Mouse (Mus musculus): Measurements from ENCODE around the gene Auts2. TPM values are rescaled to one million over a fixed set of nuclear protein-coding genes. Genes with fewer than 3 reads are reported as not detected.

Gene Auts2
- polyA plus RNA-seq, 1 experiment from 2014 or later: 71.4 TPM

DNA sequence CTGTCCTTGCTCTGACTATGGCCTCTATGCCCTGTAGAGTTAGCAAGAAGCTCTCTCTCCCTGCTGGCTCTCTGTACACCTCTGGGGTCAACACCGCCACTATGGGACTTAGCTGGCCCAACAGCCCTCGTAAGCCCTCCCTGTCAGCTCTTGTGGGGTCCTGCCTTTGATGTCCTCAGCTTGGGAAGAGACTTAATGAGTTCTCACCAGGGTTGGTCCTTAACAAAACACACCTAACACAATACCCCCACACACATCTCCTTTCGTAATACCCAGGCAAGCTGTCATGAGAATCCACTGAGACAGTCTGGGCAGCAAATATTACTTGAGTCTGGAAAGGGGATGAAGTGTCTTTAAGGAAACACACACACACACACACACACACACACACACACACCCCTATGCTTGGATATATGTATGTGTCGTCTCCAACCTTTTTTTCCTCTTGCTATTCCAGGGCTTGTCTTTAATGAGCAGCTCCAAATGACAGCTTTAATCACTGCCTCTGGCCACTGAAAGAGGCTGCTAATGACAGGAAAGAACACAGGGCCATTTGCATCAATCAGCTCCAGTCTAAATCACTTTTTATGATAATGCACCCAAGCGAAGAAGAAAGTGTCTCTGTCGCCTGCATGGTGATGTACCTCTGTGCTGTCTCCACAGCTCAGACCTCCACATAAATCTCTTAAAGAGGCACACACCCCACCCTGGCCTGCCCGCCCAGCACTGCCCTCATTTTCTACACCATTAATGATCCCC lies 941.0 kb downstream of the Auts2 start:
- no peak overlapping the region for H3K4me2 ChIP-seq (ENCODE audit: low read depth, low read length, severe bottlenecking)
- H3K36me3 ChIP-seq (ENCODE audit: control insufficient read depth, insufficient read depth, low read length): no peaks in the 10 kb centered on the region
- no peaks in the 10 kb centered on the region for H3K9me3 ChIP-seq (ENCODE audit: control insufficient read depth, low read length)
- 8% methylated on average over 7 of the region's 7 CpGs for WGBS
- no peak overlapping the region for H3K9ac ChIP-seq (ENCODE audit: low read length)
- ATAC-seq (replicated peaks; ENCODE audit: low FRiP score): peak; percentile 83
- H3K27me3 ChIP-seq (ENCODE audit: control insufficient read depth, insufficient read depth, low read length): peaks cover 14% of the 10 kb centered on the region; the same call in 1 of the 2 replicates
- peaks cover 27% of the 10 kb centered on the region for H3K4me1 ChIP-seq (replicated peaks; ENCODE audit: control insufficient read depth, insufficient read depth, low read length)
- H3K27ac ChIP-seq (ENCODE audit: low read depth, low read length): peak overlapping the region; percentile 68
- no peak overlapping the region for H3K4me3 ChIP-seq (ENCODE audit: low read depth, low read length)
- DNase-seq (ENCODE audit: low spot score): peak; percentile 75

DNA sequence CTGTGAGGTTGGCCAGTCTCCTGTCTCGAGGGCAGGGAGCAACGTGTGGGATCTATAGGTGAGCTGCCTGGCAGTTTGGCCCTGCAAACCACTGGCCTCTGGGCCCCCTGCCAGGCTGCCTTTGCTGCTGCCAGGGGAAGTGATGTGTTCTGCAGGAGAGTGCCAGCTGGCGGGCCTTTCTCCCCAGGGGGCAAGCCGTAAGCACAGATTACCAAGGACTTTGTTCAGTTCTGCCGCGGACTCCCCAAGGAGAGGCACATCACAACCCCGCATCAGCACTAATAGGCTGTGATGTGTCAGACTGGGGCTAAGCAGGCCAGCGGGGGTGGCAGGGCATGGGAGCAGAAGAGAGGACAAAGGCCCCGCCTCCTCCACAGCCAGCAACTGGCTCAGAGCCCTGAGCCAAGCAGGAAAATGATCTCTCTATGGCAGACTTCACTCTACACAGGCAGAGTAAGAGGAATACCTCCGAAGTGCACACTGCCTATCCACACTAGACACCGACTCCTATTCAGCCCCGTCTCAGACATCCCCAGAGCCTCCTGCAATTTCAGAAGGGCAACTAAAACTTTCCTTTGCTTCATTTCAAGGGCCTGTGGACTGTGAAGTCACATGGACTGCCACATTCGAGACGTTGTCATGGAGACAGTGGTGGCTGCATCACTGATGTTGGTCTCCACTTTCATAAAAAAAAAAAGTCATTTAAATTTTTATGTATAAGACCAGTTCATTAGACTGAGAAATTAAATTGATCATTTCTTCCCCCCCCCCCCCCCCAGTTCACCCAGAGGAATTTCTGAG lies 942.6 kb downstream of the Auts2 start:
- 0 out of 2 replicates have a peak overlapping the region, but pooled peaks have one; percentile 47 for H3K27ac ChIP-seq (ENCODE audit: low read depth, low read length)
- H3K9ac ChIP-seq (ENCODE audit: low read length): no peak overlapping the region
- no peak overlapping the region for H3K4me3 ChIP-seq (ENCODE audit: low read depth, low read length)
- H3K27me3 ChIP-seq (ENCODE audit: control insufficient read depth, insufficient read depth, low read length): peaks cover 11% of the 10 kb centered on the region
- no peaks in the 10 kb centered on the region for H3K36me3 ChIP-seq (ENCODE audit: control insufficient read depth, insufficient read depth, low read length)
- no peaks in the 10 kb centered on the region for H3K9me3 ChIP-seq (ENCODE audit: control insufficient read depth, low read length)
- peak overlapping the region; percentile 31 for H3K4me2 ChIP-seq (ENCODE audit: low read depth, low read length, severe bottlenecking)
- ATAC-seq (replicated peaks; ENCODE audit: low FRiP score) (peak; percentile 58), DNase-seq (ENCODE audit: low spot score) (peak; percentile 73)
- 10% methylated on average over 14 of the region's 14 CpGs for WGBS
- peaks cover 40% of the 10 kb centered on the region for H3K4me1 ChIP-seq (replicated peaks; ENCODE audit: control insufficient read depth, insufficient read depth, low read length)

DNA sequence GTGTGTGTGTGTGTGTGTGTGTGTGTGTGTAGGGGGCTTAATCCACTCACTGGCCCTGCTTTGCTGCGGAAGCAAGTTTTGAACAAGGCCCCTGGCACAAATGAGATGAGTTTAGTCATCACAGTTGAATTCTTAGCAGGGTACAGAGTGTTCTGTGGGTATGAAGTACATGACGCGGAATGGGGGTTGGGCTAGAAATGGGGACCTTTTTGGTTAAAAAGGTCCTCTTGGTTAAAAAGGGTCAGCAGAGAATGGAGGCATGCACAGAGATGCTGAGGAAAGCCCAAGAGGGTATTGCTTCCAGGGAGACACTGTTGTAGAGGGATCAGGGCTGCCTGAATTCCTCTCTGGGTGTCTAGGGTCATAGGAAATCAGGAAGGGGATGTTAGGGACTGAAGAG lies 945.6 kb downstream of the Auts2 start:
- WGBS: 46% methylated on average over 3 of the region's 3 CpGs
- H3K9me3 ChIP-seq (ENCODE audit: control insufficient read depth, low read length): no peaks in the 10 kb centered on the region
- no peak overlapping the region for H3K27ac ChIP-seq (ENCODE audit: low read depth, low read length)
- H3K4me1 ChIP-seq (replicated peaks; ENCODE audit: control insufficient read depth, insufficient read depth, low read length): peaks cover 39% of the 10 kb centered on the region
- ATAC-seq (replicated peaks; ENCODE audit: low FRiP score): no peak
- no peak overlapping the region for H3K4me2 ChIP-seq (ENCODE audit: low read depth, low read length, severe bottlenecking)
- H3K4me3 ChIP-seq (ENCODE audit: low read depth, low read length): no peak overlapping the region
- H3K27me3 ChIP-seq (ENCODE audit: control insufficient read depth, insufficient read depth, low read length): peaks cover 10% of the 10 kb centered on the region
- H3K36me3 ChIP-seq (ENCODE audit: control insufficient read depth, insufficient read depth, low read length): no peaks in the 10 kb centered on the region
- DNase-seq (ENCODE audit: low spot score): no peak
- no peak overlapping the region; the same call in 1 of the 2 replicates for H3K9ac ChIP-seq (ENCODE audit: low read length)

DNA sequence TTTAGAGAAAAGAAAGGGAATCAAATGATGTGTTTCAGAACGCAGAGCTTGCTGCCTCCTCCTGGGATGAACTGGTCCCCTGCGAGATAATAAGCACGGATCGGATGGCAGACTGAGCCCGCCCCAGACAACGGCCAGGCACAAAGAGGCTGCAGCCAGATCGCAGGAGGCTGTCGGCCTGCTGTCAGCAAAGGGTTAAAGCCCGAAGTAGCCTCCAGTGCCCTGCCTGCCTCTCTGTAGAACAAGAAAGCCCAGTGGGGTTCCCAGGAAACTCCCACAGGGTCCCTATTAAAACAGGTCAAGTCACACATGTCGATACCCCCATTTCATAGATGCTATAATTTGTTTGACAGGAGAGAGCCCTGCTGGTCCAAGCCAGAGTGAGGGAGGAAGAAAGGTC lies 946.6 kb downstream of the Auts2 start:
- H3K9ac ChIP-seq (ENCODE audit: low read length): no peak overlapping the region
- DNase-seq (ENCODE audit: low spot score): peak; percentile 76
- H3K27me3 ChIP-seq (ENCODE audit: control insufficient read depth, insufficient read depth, low read length): peaks cover 10% of the 10 kb centered on the region
- WGBS: under 1% methylated on average over 10 of the region's 10 CpGs
- H3K9me3 ChIP-seq (ENCODE audit: control insufficient read depth, low read length): no peaks in the 10 kb centered on the region
- ATAC-seq (replicated peaks; ENCODE audit: low FRiP score): peak; percentile 28
- H3K4me2 ChIP-seq (ENCODE audit: low read depth, low read length, severe bottlenecking): peak overlapping the region; percentile 35; the same call in 1 of the 2 replicates
- H3K36me3 ChIP-seq (ENCODE audit: control insufficient read depth, insufficient read depth, low read length): no peaks in the 10 kb centered on the region
- peaks cover 31% of the 10 kb centered on the region for H3K4me1 ChIP-seq (replicated peaks; ENCODE audit: control insufficient read depth, insufficient read depth, low read length)
- peak overlapping the region; percentile 2 for H3K27ac ChIP-seq (ENCODE audit: low read depth, low read length)
- no peak overlapping the region for H3K4me3 ChIP-seq (ENCODE audit: low read depth, low read length)

DNA sequence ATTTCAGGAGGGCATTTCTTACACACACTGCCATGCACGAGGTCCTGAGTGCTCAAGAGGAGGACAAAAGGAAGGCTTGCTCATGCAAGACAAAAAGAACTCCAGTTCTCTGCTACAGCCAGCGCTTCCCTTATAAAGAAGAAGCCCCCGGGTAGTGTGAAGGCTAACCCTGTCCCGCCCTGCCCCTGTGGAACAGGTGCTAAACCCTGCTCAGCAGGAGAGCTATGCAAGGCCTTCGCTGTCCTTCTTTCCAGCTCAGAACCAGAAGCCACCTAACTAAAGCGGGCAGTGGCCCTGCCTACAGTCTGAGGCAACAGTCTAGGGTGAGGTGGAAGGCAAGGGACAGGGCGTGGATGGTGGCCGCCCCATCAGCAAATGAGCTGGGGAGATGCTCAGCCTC lies 947.4 kb downstream of the Auts2 start:
- ATAC-seq (replicated peaks; ENCODE audit: low FRiP score): no peak
- Histone ChIP-seq H3K27me3 (ENCODE audit: control insufficient read depth, insufficient read depth, low read length) (peaks cover 10% of the 10 kb centered on the region), H3K36me3 (ENCODE audit: control insufficient read depth, insufficient read depth, low read length) (no peaks in the 10 kb centered on the region), H3K4me1 (replicated peaks; ENCODE audit: control insufficient read depth, insufficient read depth, low read length) (peaks cover 23% of the 10 kb centered on the region), H3K9ac (ENCODE audit: low read length) (no peak overlapping the region), H3K4me2 (ENCODE audit: low read depth, low read length, severe bottlenecking) (no peak overlapping the region), H3K9me3 (ENCODE audit: control insufficient read depth, low read length) (no peaks in the 10 kb centered on the region), H3K27ac (ENCODE audit: low read depth, low read length) (no peak overlapping the region; the same call in 1 of the 2 replicates), H3K4me3 (ENCODE audit: low read depth, low read length) (no peak overlapping the region)
- WGBS: 7% methylated on average over 8 of the region's 8 CpGs
- DNase-seq (ENCODE audit: low spot score): no peak

DNA sequence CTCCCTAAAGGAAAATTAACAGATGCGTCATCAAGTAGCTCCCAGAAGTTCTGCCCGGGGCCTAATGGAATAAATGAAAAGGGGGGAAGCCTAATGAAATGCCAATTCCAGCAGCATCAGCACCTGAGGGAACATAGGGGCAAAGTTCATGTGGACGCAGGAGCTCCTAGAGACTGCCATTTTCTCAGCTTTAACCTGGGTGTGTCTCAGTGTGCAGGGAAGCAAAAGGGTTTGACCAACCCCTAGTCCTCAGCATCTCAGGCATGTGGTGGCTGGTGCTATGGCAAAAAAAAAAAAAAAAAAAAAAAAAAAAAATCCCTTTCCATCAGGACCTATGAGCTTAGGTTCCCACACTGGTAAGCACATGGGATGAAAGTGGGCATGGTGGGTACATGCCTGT lies 948.5 kb downstream of the Auts2 start:
- Histone ChIP-seq H3K27me3 (ENCODE audit: control insufficient read depth, insufficient read depth, low read length) (peaks cover 10% of the 10 kb centered on the region), H3K9ac (ENCODE audit: low read length) (no peak overlapping the region), H3K4me1 (replicated peaks; ENCODE audit: control insufficient read depth, insufficient read depth, low read length) (peaks cover 15% of the 10 kb centered on the region), H3K27ac (ENCODE audit: low read depth, low read length) (no peak overlapping the region), H3K9me3 (ENCODE audit: control insufficient read depth, low read length) (no peaks in the 10 kb centered on the region), H3K36me3 (ENCODE audit: control insufficient read depth, insufficient read depth, low read length) (no peaks in the 10 kb centered on the region), H3K4me2 (ENCODE audit: low read depth, low read length, severe bottlenecking) (no peak overlapping the region), H3K4me3 (ENCODE audit: low read depth, low read length) (no peak overlapping the region)
- ATAC-seq (replicated peaks; ENCODE audit: low FRiP score) (no peak), DNase-seq (ENCODE audit: low spot score) (no peak)
- 67% methylated on average over 3 of the region's 3 CpGs for WGBS

DNA sequence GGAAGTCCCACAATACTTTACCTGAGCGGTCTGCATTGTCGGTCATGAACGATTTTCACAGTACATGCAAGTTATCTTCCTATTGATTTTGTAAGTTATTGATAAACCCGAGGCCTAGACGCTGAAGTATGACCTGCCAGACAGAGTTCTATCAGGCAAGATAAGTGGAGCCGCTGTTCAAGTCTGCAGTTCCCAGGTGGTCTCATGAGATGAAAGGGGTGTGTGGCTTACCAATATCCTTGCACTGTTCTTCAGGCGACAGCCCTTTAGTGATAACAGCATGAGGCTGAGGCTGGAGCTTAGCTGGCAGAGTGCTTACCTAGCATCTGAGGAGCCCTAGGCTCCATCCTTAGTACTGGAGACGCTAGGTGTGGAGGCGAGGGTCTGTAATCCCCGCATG lies 949.9 kb downstream of the Auts2 start:
- H3K4me3 ChIP-seq (ENCODE audit: low read depth, low read length): no peak overlapping the region
- no peak overlapping the region for H3K4me2 ChIP-seq (ENCODE audit: low read depth, low read length, severe bottlenecking)
- H3K9me3 ChIP-seq (ENCODE audit: control insufficient read depth, low read length): no peaks in the 10 kb centered on the region
- no peak overlapping the region for H3K27ac ChIP-seq (ENCODE audit: low read depth, low read length)
- H3K9ac ChIP-seq (ENCODE audit: low read length): no peak overlapping the region
- peaks cover 7% of the 10 kb centered on the region for H3K27me3 ChIP-seq (ENCODE audit: control insufficient read depth, insufficient read depth, low read length)
- H3K4me1 ChIP-seq (replicated peaks; ENCODE audit: control insufficient read depth, insufficient read depth, low read length): peaks cover 15% of the 10 kb centered on the region
- ATAC-seq (replicated peaks; ENCODE audit: low FRiP score) (no peak), DNase-seq (ENCODE audit: low spot score) (no peak)
- H3K36me3 ChIP-seq (ENCODE audit: control insufficient read depth, insufficient read depth, low read length): no peaks in the 10 kb centered on the region
- WGBS: 92% methylated on average over 10 of the region's 10 CpGs

DNA sequence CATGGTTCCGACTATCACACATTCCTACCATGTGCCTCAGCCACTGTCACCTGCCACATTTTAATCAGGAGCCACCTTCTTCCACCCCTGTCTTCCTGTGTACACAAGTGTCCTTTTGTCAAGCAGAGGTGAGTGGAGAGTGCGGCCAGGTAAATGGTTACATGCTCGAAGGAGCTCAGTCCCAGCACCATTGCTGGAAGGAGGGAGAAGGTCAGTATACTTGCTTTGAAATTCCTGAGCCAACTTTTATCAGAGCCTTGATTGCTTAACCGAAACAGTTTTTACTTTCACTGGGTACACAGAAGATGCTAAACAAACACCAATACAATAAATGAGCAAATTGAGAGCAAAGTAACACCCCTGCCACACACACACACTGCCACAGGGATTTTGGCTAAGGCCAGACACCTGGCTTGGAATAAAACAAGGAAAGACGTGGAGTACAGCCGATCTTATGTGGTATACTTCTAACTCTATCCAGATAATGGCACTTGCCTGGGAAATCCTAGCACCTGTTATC lies 953.1 kb downstream of the Auts2 start:
- DNase-seq (ENCODE audit: low spot score): no peak
- WGBS: 92% methylated on average over 6 of the region's 6 CpGs
- H3K36me3 ChIP-seq (ENCODE audit: control insufficient read depth, insufficient read depth, low read length): no peaks in the 10 kb centered on the region
- no peaks in the 10 kb centered on the region for H3K9me3 ChIP-seq (ENCODE audit: control insufficient read depth, low read length)
- no peak for ATAC-seq (replicated peaks; ENCODE audit: low FRiP score)
- no peak overlapping the region for H3K27ac ChIP-seq (ENCODE audit: low read depth, low read length)
- 0 out of 2 replicates have a peak, but pooled peaks cover 4% of the 10 kb centered on the region for H3K27me3 ChIP-seq (ENCODE audit: control insufficient read depth, insufficient read depth, low read length)
- H3K4me3 ChIP-seq (ENCODE audit: low read depth, low read length): no peak overlapping the region
- H3K4me2 ChIP-seq (ENCODE audit: low read depth, low read length, severe bottlenecking): no peak overlapping the region
- no peak overlapping the region for H3K9ac ChIP-seq (ENCODE audit: low read length)
- H3K4me1 ChIP-seq (replicated peaks; ENCODE audit: control insufficient read depth, insufficient read depth, low read length): peaks cover 7% of the 10 kb centered on the region; the same call in 1 of the 2 replicates

All from forebrain, embryonic 11.5 days (tissue).